Mouse (Mus musculus) fat pad, adult 2 months (tissue): Measurements from ENCODE around the gene Pik3r5.

Experiments
- DNase-seq: peaks from one replicate; pipeline ENCODE4 v3.0.0-alpha.2; 2011; ENCODE audit warnings: low read depth, low spot score; ENCODE audit errors: extremely low read depth

Gene Pik3r5

DNA sequence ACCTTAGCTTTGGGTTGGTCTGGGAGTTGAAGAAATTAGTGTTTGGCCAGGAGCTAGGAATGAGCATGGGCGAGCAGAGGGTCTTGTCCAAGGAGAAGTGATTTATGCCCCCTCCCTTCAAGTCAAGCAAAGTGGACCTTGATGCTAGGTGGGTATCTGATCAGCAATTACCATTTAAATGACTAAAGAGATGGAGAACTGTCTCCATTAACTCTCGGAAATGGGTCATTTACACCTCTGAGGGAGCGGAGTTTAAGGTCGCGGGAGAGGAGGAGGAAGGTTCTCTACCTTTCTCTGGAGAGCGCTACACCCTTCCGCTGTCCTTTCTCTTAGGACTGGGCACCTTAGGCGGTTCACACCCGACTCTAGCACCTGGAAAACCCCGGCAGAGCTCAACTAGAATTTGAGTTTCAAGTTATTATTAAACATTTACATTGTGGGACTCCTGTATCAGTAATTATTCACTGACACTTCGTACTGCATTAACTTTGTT is 31.1 kb upstream of the Pik3r5 start, which contains the start of gene Ntn1:
TSS of gene Ntn1 (minus strand) at position 97 of the 493 bp plus-strand sequence.
- no peak for DNase-seq

DNA sequence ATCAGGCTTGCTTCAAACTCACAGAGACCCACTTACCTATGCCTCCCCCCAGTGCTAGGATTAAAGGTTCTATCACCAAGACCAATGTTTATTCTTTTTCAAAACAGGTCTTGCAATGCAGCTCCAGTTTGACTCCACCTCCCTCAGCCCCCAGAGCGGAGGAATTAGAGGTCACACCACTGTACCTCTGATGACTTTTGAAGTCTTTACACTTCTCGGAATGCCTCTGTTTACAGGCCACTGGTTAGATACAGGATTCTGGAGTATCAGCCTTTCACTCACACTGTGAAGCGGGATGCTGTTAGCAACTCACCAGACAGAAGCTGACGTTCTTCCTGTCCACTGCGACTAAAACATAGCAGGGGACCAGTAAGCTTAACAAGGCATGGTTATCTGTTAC is 30.5 kb upstream of the Pik3r5 start:
- no peak for DNase-seq

DNA sequence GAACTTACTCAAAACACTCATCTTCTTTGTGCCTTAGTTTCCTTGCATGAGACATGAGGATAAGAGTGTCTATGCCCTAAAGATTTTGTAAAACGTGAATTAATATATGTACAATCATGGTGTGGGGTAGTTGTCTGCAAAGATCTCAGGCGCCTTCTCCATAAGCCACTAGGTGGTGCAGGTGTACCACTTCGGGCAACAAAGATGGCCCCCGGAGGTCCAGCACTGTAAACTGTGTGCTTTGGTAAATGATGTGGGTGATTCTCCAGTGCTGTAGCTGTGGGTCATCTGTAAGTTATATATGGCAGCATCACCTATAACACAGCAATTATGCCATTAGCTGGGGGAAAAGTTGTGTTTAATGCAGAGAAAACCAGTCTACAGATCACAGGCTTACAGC is 27.7 kb upstream of the Pik3r5 start:
- no peak for DNase-seq

DNA sequence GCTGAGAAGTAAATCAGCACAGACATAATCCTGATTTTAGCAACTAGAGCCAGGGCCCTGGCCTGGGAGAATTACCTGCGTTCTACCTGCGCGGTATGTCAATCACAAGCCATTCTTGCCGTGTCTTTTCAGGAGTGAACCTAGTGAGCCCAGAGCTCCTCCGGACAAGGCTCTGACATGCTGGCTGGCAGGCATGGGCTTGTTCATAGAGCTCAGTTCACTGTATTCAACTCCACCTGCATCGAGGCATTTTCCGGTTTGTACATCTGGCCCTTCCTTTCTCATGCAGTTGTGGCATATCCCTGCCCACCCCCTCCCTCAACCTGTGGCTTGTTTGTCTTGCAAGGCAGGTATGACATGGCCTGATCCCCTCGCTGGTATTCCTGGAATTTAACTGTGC is 26.3 kb upstream of the Pik3r5 start:
- DNase-seq: no peak

DNA sequence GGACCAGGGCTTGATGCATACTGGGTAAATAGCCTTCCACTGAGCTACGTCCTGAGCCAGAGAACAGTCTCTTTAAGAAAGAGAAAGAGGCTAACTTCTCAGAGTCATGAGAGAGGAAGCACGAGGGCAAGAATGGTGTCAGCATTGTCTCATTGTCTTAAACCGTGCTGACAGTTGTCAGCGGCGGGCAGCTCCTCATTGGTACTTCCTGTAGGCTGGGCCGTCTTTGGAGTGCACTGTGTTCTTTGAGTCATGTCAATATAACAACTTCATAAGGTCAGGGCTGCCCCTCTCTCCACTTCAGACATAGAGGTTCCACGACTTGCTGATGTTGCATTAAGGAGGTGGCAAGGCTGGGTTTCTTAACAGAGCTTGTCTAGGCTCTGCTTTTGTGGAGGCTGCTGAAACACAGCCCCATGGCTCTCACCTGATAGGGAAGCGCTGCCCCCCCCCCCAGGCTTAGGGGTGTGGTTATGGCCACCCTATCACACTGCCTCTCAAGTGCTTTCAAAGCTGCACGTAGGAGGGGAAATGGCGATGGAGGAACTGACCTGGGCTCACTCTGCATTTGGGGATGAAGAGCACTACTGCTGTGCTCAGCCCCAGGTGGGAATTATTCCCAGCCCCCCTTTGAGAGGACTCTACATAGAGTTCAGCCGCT is 24.5 kb upstream of the Pik3r5 start:
- no peak for DNase-seq

DNA sequence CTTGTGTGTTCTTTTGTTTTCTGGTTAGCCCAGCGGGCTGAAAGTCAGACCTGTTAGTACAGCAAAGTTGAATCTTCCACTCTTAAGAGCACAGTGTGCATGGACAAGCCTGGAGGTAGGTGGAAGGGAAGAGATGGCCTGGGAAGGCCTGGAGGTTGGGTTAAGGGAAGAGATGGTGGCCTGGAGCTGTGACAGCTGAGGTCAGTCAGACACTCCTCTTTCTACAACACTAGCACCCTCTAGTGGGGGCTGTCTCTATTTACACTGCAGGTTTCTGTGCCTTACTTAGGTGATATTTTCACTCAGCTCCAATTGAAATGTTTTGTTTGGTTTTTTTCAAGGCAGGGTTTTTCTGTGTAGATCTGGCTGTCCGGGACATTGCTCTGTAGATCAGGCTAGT is 23.8 kb upstream of the Pik3r5 start:
- no peak for DNase-seq

DNA sequence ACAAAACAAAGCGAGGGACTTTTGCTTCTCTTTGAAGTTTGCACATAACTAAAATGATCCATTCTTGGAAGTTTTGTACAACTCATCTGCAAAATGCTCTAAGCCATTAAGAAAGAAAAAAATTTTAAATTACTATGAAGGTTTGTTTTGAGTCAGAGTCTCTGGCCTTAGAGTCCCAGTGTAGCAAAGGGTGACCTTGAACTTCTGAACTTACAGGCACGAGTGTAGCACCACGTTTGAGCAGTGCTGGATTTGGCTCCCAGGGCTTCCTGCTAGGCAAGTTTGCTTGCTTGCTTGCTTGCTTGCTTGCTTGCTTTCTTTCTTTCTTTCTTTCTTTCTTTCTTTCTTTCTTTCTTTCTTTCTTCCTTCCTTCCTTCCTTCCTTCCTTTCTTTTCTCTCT is 14.9 kb upstream of the Pik3r5 start:
- no peak for DNase-seq

DNA sequence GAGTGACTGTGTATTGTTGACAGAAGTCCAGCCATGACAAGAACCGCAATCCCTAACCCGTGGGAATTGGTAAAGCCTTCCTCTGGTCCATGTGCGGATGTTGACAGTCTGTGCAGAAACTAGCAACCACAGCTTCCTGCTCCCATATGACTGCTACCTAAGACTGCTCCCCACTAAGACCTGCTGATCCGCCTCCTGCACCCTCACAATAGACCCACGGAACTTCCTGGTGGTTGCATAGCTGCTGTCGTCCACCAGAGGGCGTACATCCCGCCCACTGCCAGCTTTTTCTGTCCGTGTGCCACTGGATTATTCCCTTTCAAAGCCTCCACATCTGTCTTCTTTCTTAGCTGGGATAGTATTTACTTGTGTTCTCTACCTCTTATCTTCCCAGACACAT is 14.1 kb upstream of the Pik3r5 start:
- no peak for DNase-seq

DNA sequence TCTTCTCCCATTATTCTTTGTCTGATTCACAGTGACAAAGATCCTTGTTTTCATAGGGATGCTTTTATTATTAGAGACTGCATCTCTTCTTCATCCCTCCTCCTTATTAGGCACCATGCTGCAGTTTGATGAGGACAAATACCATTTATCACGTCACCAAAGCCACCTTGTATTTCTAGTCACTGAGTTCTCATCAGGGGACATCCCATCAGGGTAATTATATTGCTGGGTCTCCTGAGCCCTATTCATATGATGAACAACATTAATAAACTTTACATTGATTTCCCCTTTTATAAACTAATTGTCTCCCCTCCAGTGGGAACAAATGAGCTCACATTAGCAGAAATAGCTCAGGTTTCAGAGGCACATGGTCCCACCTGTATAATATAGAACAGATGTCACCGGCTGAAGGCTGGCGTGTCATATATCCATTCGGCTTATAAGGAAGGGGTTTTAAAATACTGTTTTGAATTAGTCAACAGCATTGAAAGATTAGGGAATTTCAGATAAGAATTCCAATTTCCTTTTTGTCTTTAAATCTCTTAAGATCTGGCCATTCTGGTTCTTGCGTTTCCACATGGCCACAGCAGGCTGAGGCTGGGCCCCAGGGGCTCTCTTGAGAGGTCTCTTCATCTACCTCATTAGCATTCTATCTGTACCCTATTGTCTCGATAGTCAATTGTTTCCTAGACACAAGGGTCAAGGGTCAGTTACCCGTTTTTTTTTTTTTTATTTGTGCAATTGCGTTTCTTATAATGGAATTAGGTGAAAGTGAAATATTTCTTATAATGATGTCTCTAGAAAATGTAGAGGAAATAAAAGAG is 6.2 kb upstream of the Pik3r5 start:
- no peak for DNase-seq

DNA sequence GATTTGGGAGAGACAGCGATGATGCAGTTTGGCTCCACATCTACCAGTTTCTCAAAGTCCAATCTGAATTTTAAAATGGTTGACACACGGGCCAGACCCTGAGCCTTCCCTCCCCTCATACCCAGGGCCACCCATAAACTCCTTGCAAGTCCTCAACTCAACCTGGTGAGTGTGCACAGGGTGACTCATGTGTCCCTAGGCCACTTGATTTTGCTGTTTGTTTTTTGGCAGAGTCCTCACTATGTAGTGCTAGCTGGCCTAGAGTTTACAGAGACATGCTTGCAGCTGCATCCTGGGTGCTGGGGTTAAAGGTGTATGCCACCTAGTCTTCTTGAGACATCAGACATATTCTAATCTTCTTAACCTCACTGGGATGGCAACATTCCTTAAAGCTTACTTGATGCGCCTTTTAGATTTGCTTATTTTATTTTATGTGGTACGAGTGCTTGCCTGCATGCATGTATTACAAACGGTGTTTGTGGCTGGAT is 4.8 kb upstream of the Pik3r5 start:
- no peak for DNase-seq

DNA sequence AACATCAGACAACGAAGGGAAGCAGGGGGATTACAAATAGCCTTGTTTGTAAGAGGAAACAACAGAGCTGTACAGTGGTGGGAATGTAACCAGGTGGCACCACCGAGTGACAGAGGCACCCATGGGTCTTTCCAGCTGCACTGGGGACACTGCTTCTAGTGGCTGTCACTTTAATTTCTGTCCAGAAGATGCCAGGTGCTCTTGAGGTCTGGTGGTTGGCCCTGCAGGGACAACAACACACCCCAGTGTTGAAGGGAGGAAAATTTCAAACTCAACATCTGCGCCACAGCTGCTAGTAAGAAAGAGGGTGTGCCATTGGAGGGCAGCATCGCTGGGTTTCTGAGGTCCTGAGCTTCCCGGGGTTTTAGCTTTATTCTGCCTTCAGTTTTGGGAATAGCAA is 1.3 kb upstream of the Pik3r5 start:
- DNase-seq: no peak

DNA sequence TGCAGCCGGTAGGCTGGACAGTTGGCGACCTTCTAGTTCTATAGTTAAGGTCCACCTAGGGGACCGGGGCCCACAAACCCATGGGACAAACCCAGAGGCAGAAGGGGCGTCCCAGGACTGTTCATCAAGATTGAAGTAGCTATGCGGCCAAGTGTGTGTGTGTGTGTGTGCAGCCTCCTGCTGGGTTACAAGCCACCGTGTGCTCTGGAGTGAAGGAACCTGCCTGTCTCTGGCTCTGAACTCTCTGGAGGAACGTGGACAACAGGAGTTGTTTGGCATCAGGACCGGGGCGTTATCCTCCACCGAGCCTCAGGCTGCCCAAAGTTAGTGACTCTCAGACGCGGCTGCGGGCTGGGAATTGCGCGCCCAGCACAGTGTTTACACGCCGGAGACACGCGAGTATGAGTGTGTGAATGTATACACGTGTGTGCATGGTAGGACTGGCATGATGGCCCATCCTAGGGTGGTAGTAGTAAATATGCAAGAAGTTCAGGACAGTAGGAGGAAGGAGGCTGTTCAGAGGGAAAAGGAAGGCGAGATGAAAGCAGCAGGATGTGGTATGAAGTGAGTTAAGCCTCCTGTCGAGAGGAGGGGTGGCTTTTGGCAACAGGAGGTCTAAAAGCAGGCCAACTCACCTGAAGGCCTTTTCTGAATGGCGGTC is 570 bp downstream of the Pik3r5 start:
- DNase-seq: no peak

DNA sequence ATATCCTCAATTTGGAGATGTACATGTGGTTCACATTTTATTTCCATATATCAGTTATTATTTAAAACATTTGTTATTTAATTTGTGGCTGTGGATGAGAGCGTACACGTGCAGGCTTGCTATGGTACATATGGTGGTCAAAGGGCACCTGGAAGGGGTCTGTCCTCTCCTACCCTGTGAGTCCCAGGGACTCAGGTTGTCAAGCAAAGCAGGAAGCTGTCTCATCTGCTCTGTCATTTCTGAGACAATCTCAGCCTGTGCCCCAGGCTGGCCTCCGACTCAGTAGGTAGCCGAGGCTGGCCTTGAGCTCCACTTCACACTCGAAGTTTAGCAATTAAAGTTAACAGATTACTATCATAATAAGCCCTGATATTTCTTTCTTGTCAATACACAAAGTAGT is 1.6 kb downstream of the Pik3r5 start:
- no peak for DNase-seq

DNA sequence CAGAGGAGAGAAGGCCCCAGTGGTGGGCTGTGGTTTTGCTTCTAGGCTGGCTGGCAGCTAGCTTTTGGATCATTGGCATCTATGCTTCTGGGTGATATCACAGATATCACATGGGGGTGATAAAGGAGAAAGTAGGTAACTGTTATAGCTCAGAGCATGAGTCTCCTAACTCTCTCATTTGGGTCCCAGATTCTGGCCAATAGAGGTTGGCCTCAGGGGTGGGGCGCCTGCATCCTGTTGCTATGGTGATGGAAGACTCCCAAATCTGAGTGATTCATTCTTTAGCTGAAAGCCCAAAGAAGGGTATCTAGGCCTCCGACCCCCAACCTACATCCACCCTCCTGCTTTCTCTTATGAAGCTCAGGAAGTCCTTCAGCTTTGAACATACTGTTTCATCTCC is 2.8 kb downstream of the Pik3r5 start:
- DNase-seq: no peak

DNA sequence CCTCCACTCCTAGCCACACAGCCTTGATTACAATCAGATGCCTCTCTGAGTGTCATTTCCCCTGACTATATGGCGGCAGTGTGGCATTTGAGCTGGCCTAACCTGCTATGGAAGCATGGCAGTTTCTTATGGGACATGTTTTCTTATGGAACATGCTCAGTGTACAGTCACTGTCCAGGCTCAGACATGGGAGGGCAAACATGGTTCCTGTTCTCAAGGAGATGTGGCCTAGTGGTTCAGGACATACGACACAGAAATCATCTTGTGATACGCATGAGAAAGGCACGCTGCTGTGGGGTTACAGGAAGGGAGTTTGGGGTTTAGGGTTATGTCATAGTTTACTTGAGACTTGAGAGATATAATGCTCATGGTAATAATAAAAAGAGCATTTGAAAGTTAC is 3.7 kb downstream of the Pik3r5 start:
- no peak for DNase-seq

DNA sequence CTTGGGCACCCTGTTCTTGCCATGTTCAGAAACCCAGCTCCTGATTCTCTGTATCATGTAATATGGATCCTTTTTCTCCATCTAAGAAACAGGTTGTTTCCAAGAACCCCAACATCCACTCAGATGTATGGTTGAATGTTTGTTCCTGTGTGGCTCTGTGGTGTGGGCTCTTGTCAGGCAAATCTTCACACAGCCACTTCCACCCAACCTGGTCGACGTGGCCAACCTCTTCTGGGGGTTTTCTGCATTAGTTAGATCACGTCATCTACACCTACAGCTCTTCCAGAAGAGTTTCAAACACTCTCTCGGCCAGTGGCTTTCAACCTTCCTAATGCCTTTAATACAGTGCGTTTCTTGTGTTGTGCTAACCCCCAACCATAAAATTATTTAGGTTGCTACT is 4.5 kb downstream of the Pik3r5 start:
- DNase-seq: no peak

DNA sequence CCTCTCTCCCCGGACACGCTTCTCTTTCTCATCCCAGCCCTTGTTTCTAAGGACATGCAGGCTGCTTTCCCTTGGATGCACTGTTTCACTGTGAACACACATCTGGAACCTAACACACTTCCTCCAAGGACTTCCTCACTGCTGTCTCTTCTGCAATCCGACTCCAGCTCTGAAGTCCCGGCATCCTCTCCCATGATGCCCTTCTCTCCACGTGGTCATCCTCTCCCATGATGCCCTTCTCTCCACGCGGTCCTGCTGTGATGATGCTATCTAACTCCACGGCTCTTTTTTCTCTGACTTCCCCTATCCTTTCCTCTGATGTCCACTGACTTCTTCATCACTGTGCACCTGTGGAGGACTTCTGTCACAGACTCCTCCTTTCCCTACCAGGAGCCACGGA is 8.2 kb downstream of the Pik3r5 start:
- DNase-seq: no peak

DNA sequence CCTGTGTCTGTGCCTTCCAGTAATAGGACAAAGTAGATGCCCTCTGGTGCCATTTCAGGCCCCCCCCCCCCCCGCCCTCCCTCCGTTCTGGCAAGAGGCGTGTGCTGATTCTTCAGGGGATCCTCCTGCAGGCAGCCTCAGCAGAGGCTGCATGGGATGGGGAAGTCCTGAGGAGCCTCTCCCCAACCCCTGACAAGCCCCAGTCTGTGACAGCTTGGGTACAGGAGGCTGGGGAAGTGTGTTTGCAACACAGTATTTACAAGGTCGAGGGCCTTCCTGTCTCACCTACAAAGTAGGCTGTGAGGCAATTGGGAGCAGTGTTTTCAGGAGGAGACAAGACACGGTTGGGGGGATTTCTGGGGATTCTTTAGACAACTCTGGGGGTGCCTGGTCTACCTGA is 9.0 kb downstream of the Pik3r5 start:
- DNase-seq: no peak

DNA sequence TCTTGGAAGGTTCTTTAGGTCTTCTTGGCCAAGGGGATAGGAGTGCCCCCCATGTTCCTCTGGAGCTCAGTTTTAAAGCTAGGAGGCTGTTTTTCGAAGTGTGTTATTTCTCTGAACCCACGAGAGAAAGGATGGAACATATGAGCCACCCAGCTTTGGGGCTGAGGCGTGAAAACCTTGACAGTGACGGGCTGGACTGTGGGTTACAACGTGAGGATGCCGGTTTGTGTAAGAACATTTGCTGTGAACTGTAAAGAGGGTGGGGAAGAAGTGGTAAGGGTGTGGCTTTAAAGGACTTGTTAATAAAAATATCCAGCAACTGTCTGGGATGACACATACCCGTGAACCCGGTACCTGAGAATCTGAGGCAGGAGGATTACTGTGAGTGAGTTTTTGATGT is 10.4 kb downstream of the Pik3r5 start:
- no peak for DNase-seq

DNA sequence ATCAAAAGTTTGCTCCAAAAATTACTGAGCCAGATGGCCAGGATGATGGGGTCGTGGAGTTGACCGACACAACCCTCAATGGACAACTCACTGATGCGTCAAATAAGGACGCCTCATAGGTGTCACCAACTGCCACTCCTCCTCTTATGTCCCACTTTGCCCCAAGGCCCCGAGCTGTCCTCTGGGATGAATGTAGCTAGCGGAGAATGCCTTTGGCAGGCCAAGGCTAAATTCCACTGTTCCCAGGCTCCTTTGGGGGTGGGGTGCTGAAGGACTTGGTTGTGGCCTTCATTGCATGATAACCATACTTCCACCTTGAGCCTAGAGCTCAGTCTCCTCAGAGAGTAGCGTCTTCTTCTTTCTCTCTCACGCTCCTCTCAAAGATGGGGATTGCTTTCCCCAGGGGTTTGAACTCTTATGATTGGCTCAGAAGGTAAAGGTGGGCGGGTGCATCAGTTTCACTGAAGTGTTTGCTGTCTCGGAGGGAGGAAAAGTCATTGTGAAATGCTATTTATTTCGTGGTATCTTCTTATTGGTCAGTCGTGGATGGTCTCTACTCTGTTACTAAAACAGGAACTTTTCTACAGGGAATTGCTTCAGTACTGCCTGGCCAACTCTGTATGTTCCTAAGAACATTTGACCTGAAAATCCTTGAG is 11.2 kb downstream of the Pik3r5 start:
- DNase-seq: no peak

DNA sequence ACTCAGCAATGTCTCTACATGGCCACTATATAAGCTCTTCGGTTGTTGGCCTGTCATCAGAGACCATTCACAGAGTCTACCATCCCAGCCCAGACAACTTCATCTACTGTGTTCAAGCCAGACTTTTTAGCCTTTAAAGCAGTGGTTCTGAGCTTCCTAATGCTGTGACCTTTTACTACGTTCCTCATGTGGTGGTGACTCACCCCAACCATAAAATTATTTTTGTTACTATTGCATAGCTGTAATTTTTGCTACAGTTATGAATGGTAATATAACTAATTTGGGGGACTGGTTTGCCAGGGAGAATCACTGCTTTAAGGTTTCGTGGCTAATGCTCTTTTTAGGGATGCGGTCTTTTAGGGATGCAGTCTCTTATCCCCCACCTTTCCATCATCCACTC is 14.0 kb downstream of the Pik3r5 start:
- no peak for DNase-seq
